Mouse (Mus musculus) gastrocnemius, postnatal 14 days (tissue): ENCODE data around the gene 4930402F06Rik. TPM values are rescaled to one million over a fixed set of nuclear protein-coding genes. Genes with fewer than 3 reads are reported as not detected.
A peak's percentile ranks its signal among the peaks of the same experiment; 100 is the strongest.

Experiments
- DNase-seq: peaks from one replicate; pipeline ENCODE4 v3.0.0; 2021; ENCODE audit warnings: mixed read lengths
- intact Hi-C: fragments of 180-260 bp; cut with DNase I; formaldehyde crosslinking; loops from one replicate; pipeline ENCODE4 v1.15.1; 2025; ENCODE audit warnings: low total_unique reads
- total RNA-seq, 2 experiments: library from RNA; stranded (reverse); gene quantifications; 2 replicates each; pipeline ENCODE4 v1.2.3; 2021

The 4930402F06Rik gene
- total RNA-seq, 2 experiments from 2014 or later: not detected

- intact Hi-C loops: loop anchor here (10.0 kb wide), 1 partner anchor 85 kb away; no protein-coding TSS in a partner anchor
- DNase-seq: no peak
Measured at GRCm38 (mm10) chr2:35419671-35420070, 22.7 kb upstream of the 4930402F06Rik start.

GRCm38 (mm10) chr2:35419243-35419642, 22.3 kb upstream of the 4930402F06Rik start:
- DNase-seq: no peak
- intact Hi-C loops: loop anchor here (10.0 kb wide), 1 partner anchor 86 kb away; no protein-coding TSS in a partner anchor

- intact Hi-C loops: loop anchor here (10.0 kb wide), 1 partner anchor 88 kb away; no protein-coding TSS in a partner anchor
Measured at GRCm38 (mm10) chr2:35417231-35417630, 20.3 kb upstream of the 4930402F06Rik start.

GRCm38 (mm10) chr2:35416473-35416872, 19.5 kb upstream of the 4930402F06Rik start:
- intact Hi-C loops: loop anchor here (10.0 kb wide), 1 partner anchor 88 kb away; no protein-coding TSS in a partner anchor
- DNase-seq: no peak

More at GRCm38 (mm10) chr2:35417231-35417630, 20.3 kb upstream of the 4930402F06Rik start:
- DNase-seq: no peak

GRCm38 (mm10) chr2:35412810-35413209, 15.8 kb upstream of the 4930402F06Rik start:
- intact Hi-C loops: loop anchor here (10.0 kb wide), 1 partner anchor 92 kb away; no protein-coding TSS in a partner anchor
- no peak for DNase-seq

- DNase-seq: no peak
- intact Hi-C loops: loop anchor here (10.0 kb wide), 1 partner anchor 93 kb away; no protein-coding TSS in a partner anchor
Measured at GRCm38 (mm10) chr2:35412246-35412645, 15.3 kb upstream of the 4930402F06Rik start.

- DNase-seq: no peak
- intact Hi-C loops: loop anchor here (10.0 kb wide), 1 partner anchor 93 kb away; no protein-coding TSS in a partner anchor
Measured at GRCm38 (mm10) chr2:35411640-35412190, 14.7 kb upstream of the 4930402F06Rik start.

- no peak for DNase-seq
- intact Hi-C loops: no loop called here
Measured at GRCm38 (mm10) chr2:35409466-35409865, 12.5 kb upstream of the 4930402F06Rik start.

- intact Hi-C loops: no loop called here
- DNase-seq: no peak
Measured at GRCm38 (mm10) chr2:35408409-35409110, 11.6 kb upstream of the 4930402F06Rik start.

GRCm38 (mm10) chr2:35407878-35408277, 10.9 kb upstream of the 4930402F06Rik start:
- no peak for DNase-seq
- intact Hi-C loops: no loop called here

- no peak for DNase-seq
- intact Hi-C loops: no loop called here
Measured at GRCm38 (mm10) chr2:35407266-35407665, 10.3 kb upstream of the 4930402F06Rik start.

GRCm38 (mm10) chr2:35406611-35407010, 9.6 kb upstream of the 4930402F06Rik start:
- no peak for DNase-seq
- intact Hi-C loops: no loop called here

- intact Hi-C loops: no loop called here
Measured at GRCm38 (mm10) chr2:35402391-35402790, 5.4 kb upstream of the 4930402F06Rik start.

GRCm38 (mm10) chr2:35400739-35401138, 3.8 kb upstream of the 4930402F06Rik start:
- intact Hi-C loops: no loop called here
- no peak for DNase-seq

More at GRCm38 (mm10) chr2:35402391-35402790, 5.4 kb upstream of the 4930402F06Rik start:
- no peak for DNase-seq

- intact Hi-C loops: loop anchor here (2.0 to 5.0 kb wide), 2 partner anchors 41 to 102 kb away; no protein-coding TSS in a partner anchor
- no peak for DNase-seq
Measured at GRCm38 (mm10) chr2:35398184-35398828, 1.3 kb upstream of the 4930402F06Rik start.

GRCm38 (mm10) chr2:35397590-35398173, 707 bp upstream of the 4930402F06Rik start:
- DNase-seq: peak; percentile 59
- intact Hi-C loops: loop anchor here (2.0 to 5.0 kb wide), 2 partner anchors 40 to 101 kb away; no protein-coding TSS in a partner anchor

- peak; percentile 42 for DNase-seq
- intact Hi-C loops: no loop called here
Measured at GRCm38 (mm10) chr2:35385441-35385871, 11.5 kb downstream of the 4930402F06Rik start.

GRCm38 (mm10) chr2:35379306-35379705, 17.7 kb downstream of the 4930402F06Rik start:
- intact Hi-C loops: no loop called here
- no peak for DNase-seq

- intact Hi-C loops: no loop called here
- DNase-seq: no peak
Measured at GRCm38 (mm10) chr2:35377600-35377999, 19.4 kb downstream of the 4930402F06Rik start.
